Mouse (Mus musculus): Measurements from ENCODE around the gene 1700017B05Rik.
"Not testable (repeated sequence)": the region's sequence is repeated elsewhere in the genome, so short reads cannot be mapped to it uniquely, and the experiment has no call there.

Gene 1700017B05Rik

DNA sequence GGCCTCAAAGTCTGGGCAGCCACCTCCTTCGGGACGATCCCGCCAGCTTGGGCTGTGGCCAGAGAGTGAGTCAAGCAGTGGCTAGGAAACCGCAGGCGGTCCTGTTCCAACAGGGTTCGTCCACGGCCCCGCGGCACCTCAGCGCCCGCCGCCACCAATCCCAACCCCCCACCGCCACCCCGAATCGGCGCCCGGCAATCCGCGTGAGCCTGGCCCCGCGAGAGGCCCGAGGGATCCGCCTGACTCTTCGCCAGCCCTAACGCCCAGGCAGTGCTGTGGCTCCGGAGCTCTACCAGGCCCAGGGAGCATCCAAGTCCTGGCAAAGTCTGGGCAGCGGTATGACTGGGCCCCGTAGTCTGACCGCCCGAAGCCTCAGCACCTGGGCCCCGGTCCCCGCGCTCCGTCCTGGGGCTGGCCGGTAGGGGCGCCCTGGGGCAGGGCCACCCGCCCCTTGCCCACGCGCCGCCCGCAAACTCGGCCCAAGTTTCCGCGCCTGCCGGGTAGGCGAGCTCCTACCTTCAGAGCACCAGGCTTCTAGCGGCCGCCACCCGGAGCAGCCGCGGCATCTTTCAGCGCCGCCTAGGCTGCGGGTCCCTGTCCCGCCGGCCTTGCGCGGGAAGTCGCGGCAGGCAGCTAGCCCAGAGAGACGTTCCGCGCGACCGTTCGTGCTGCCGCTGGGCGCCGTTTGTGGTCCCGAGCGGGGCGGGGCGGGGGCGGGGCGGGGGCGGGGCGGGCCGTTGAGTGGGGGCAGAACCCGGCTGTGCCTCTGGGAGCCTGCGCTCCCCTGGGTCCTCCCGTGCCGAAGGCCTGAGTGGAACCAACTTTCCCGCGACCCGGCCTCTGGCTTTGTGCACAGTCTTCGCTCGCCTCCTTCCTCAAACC, at the start of gene 1700017B05Rik:
Gene 1700017B05Rik, minus strand, starts transcription at position 700 of the 882 bp plus-strand sequence.
- DNase-seq, result peak; percentile 67

DNA sequence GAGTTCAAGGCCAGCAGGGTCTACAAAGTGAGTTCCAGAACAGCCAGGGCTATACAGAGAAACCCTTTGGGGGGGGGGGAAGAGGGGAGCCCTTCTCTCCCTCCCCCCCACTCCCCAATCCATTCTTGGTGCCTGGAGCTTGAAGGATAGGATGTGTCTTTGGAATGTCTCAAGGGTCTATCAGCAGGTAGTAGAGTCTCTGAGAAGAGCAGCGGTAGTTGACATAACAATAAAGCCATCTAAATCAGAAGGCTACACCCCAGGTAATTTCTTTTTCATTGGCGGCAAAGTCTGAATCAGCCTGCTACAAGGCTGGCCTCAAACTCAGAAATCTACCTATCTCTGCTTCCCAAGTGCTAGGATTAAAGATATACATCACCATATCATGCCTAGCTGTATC, 48.5 kb upstream of the 1700017B05Rik start:
- DNase-seq, result no peak

DNA sequence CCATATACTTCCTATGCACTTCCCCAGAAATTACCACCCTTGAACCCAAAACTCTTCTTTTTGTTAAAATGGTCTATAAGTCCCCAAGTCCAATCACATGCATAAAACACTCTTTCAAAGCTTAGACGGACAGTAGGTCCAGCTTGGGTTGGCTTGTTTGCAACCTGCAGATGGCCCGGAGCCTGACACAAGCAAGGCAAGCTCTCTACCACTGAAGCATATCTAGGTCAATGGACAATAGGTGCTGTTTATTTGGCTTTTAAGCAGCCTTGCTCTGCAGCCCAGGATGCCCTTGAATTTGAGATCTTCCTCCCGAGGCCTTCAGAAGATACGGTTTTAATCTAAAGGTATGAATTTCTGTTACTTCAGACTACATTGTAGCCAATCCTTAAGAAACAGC, 46.9 kb upstream of the 1700017B05Rik start:
- DNase-seq, result peak; percentile 50

- no peak for DNase-seq
Measured at GRCm38 (mm10) chr9:57307456-57307855, 45.0 kb upstream of the 1700017B05Rik start.

DNA sequence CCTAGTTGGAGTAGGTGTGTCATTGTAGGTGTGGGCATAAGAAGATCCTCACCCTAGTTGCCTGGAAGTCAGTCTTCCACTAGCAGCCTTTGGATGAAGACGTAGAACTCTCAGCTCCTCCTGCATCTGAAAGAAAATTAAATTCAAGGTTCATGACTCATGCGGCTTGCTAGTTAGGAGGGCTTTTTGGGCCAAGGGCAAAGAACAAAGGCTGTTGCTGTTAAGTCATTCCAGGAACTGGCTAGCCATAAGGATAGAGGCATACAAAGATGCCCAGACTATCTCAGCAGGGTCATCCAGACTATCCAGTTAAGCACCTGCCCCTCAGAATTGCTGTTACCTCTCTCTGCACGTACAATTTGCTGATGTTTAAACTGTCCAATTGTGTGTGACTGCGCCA, 42.3 kb upstream of the 1700017B05Rik start:
- not testable (repeated sequence) for DNase-seq

GRCm38 (mm10) chr9:57304251-57304650, 41.8 kb upstream of the 1700017B05Rik start:
- no peak for DNase-seq

- DNase-seq, result no peak
Measured at GRCm38 (mm10) chr9:57303356-57303755, 40.9 kb upstream of the 1700017B05Rik start.

- no peak for DNase-seq
Measured at GRCm38 (mm10) chr9:57300825-57301224, 38.4 kb upstream of the 1700017B05Rik start.

DNA sequence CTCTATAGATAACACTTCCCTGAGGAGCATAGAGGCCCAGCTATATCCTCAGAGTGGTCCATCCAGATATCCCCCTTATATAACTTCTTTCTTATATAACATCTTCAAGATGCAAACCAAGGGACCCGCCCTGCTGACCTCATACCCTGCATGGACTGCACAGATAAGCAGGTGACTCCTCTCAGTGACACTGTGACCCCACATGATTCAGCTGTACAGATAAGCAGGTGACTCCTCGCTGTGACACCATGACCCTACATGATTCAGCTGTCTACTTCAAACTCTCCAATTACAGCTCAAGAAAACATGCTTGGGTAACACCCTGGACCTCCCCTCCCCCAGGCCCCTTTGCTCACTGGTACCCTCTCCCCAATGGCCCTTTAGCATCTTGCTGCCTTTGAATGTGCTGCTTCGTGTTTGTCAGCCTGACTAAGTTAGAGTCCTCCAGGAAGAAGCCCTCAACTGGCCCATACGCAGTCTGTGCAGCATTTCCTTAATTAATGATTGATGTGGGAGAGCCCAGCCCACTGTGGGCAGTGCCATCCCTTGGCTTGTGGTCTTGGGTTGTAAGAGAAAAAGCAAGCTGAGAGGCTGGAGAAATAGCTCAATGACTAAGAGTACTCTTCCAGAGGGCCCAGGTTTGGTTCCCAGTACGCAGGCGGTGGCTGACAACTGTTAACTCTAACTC, 37.5 kb upstream of the 1700017B05Rik start:
- DNase-seq, result no peak

DNA sequence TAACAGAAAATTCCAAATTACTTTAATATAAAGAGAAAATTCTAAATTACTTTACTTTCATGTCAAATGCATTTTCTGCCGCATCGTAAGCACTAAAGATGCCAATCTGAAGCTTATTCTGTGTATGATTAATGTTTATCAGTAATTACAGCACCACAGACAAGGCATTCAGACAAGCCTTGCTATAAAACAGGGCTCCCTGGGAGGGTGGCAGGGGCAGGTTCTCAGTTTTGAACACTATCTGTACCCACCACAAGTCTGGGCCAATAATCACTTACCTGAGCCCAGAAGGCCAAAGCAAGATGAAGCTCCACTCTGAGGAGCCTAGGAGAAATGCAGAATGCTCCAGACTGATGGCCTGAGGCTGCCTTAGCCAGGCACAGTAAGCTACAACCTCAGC, 35.5 kb upstream of the 1700017B05Rik start:
- no peak for DNase-seq

GRCm38 (mm10) chr9:57296277-57296676, 33.9 kb upstream of the 1700017B05Rik start:
- DNase-seq, result no peak

DNA sequence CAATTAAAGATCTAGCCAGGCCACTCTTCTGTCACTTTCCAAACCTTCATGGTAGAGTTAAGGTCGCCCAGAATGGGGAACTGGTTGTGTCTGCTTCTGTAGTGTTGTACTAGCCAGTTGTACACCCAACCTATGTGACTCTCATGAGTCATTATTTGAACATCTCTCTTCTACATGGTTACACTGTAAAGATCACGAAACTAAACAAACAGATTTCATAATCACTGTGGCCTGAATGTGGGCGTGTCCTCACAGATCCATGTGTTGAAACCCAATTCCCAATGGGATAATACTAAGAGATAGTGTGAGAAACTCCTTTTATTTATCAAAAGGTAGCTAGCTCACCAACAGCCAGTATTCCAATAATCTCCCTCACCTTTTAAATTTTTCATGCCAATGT, 33.3 kb upstream of the 1700017B05Rik start:
- DNase-seq, result no peak

GRCm38 (mm10) chr9:57294905-57295304, 32.5 kb upstream of the 1700017B05Rik start:
- no peak for DNase-seq

GRCm38 (mm10) chr9:57287183-57287582, 24.8 kb upstream of the 1700017B05Rik start:
- no peak for DNase-seq

DNA sequence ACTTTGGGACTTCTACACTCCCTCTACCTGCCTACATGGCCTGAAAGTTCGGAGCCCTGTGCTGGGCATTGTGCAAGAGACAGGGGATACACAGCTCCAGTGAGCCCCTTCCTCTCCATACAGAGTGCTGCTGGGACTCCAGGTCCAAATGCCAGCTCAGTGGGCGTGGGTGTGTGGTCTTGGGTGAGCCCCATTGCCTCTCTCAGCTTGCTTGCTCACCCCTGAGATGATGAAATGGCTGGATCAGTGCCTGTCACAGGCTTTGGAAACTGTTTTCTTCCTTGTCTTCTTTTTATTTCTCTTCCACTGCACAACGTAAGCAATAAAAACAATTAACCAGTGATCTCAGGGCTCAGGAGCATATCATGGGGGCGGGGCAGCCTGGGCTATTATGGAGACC, 20.9 kb upstream of the 1700017B05Rik start:
- no peak for DNase-seq

GRCm38 (mm10) chr9:57282686-57283085, 20.3 kb upstream of the 1700017B05Rik start:
- DNase-seq, result no peak

GRCm38 (mm10) chr9:57281549-57281948, 19.1 kb upstream of the 1700017B05Rik start:
- no peak for DNase-seq

DNA sequence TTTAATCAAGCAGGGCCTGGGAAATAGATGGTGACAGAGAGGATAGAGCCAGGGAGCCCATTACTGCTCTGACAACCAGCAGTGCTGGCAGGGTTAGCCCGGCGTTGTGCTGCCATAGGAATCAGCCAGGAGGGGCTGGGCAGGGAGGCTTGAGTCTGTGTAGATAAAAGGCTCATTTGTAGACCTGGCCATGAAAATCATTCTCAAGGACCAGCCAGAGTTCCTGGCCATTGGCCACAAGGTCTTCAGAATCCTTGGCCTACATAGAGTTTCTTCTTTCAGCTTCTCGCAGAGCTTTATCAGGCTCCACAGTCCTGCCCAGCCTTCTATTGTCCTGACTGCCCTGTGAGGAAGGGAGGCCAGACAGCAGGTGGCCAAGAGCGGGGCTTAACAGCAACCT, 17.0 kb upstream of the 1700017B05Rik start:
- no peak for DNase-seq

GRCm38 (mm10) chr9:57278268-57278667, 15.9 kb upstream of the 1700017B05Rik start:
- DNase-seq, result no peak

GRCm38 (mm10) chr9:57276311-57276710, 13.9 kb upstream of the 1700017B05Rik start:
- DNase-seq, result peak; percentile 28

DNA sequence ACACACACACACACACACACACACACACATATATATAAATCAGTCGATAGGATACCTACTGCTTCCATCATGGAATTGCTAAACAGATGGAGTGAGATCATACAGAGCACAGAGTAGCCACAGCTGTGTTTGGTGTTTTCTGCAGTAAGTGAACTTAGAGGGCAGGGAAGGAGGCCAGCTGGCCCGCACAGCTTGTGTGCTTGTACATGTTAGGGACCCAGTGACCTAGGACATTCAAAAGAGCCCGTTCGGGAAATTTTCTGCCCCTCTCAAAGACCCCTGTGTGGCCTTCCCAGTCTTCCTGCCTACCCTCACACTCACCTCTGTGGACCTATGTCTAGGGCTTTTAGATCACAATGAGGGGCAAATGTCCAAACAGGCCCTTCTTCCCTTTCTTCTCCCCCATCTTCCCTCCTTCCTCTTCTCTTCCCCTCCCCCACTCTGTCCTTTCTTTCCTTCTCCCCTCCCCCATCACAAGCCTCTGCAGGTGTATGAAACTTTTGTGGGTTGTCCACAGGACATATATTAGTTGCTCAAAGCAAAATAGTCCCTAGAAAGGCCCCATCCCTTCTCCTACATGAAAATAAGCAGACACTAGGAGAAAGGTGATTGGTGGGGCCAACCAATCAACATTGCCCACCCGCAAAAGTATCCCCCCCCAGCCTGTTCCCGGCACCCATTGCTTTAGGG, 11.5 kb upstream of the 1700017B05Rik start:
- DNase-seq, result no peak

GRCm38 (mm10) chr9:57272902-57273804, 10.7 kb upstream of the 1700017B05Rik start:
- DNase-seq, result no peak

Measured in cerebellum, adult 11-12 months (tissue).